Mouse (Mus musculus): ENCODE results near the gene Espn. TPM values are rescaled to one million over a fixed set of nuclear protein-coding genes. Genes with fewer than 3 reads are reported as not detected.

Espn gene
- polyA plus RNA-seq, 1 experiment from 2014 or later, result not detected

GRCm38 (mm10) chr4:152070494-152071396, 81.4 kb downstream of the Espn start:
- no peak overlapping the region for H3K4me2 ChIP-seq (ENCODE audit: low read length)
- H3K4me3 ChIP-seq (replicated peaks; ENCODE audit: low read depth, low read length), result no peak overlapping the region
- no peaks in the 10 kb centered on the region for H3K9me3 ChIP-seq (ENCODE audit: control insufficient read depth, low read length)
- H3K36me3 ChIP-seq (ENCODE audit: control insufficient read depth, insufficient read depth, low read length), result no peaks in the 10 kb centered on the region
- no peaks in the 10 kb centered on the region for H3K27me3 ChIP-seq (ENCODE audit: control insufficient read depth, insufficient read depth, low read length)
- DNase-seq, result no peak
- 78% methylated on average over 11 of the region's 11 CpGs for WGBS
- no peak for ATAC-seq (ENCODE audit: low FRiP score, low TSS enrichment)
- H3K9ac ChIP-seq (replicated peaks; ENCODE audit: low read length), result no peak overlapping the region
- no peak overlapping the region for H3K27ac ChIP-seq (replicated peaks; ENCODE audit: low read depth, low read length)
- peaks cover 6% of the 10 kb centered on the region for H3K4me1 ChIP-seq (ENCODE audit: control insufficient read depth, insufficient read depth, low read length)

Other genes with a start within 250 kb of the Espn start
- gene Dnajc11, start 218.7 kb downstream of the Espn start, polyA plus RNA-seq (2014; fragmentation: Nextera tagmentation; extraction: Ambion mirVana), result 69.2 and 75.2 TPM in 2 replicates
- 23.1 and 31.2 TPM in 2 replicates for gene Thap3, start 163.4 kb downstream of the Espn start, polyA plus RNA-seq (2014; fragmentation: Nextera tagmentation; extraction: Ambion mirVana)
- gene Phf13, start 156.1 kb downstream of the Espn start, polyA plus RNA-seq (2014; fragmentation: Nextera tagmentation; extraction: Ambion mirVana), result 16.9 and 19.0 TPM in 2 replicates
- gene Klhl21, start 143.6 kb downstream of the Espn start, polyA plus RNA-seq (2014; fragmentation: Nextera tagmentation; extraction: Ambion mirVana), result 1.5 and 1.6 TPM in 2 replicates
- 19.7 and 21.8 TPM in 2 replicates for gene Zbtb48, start 124.7 kb downstream of the Espn start, polyA plus RNA-seq (2014; fragmentation: Nextera tagmentation; extraction: Ambion mirVana)
- 1.2 and 1.3 TPM in 2 replicates for gene Tas1r1, start 113.8 kb downstream of the Espn start, polyA plus RNA-seq (2014; fragmentation: Nextera tagmentation; extraction: Ambion mirVana)
- 21.1 and 25.8 TPM in 2 replicates for gene Nol9, start 113.0 kb downstream of the Espn start, polyA plus RNA-seq (2014; fragmentation: Nextera tagmentation; extraction: Ambion mirVana)
- 7.0 and 8.0 TPM in 2 replicates for gene Plekhg5, start 79.9 kb downstream of the Espn start, polyA plus RNA-seq (2014; fragmentation: Nextera tagmentation; extraction: Ambion mirVana)
- 0.54 and 1.2 TPM in 2 replicates for gene Tnfrsf25, start 36.4 kb downstream of the Espn start, polyA plus RNA-seq (2014; fragmentation: Nextera tagmentation; extraction: Ambion mirVana)
- not detected in 2 replicates for gene Hes2, start 6.5 kb upstream of the Espn start, polyA plus RNA-seq (2014; fragmentation: Nextera tagmentation; extraction: Ambion mirVana)
- gene Acot7, start 25.8 kb upstream of the Espn start, polyA plus RNA-seq (2014; fragmentation: Nextera tagmentation; extraction: Ambion mirVana), result 276 and 368 TPM in 2 replicates
- 14.0 and 15.2 TPM in 2 replicates for gene Gpr153, start 121.9 kb upstream of the Espn start, polyA plus RNA-seq (2014; fragmentation: Nextera tagmentation; extraction: Ambion mirVana)
- 0.39 and 1.2 TPM in 2 replicates for gene Hes3, start 139.3 kb upstream of the Espn start, polyA plus RNA-seq (2014; fragmentation: Nextera tagmentation; extraction: Ambion mirVana)
- 14.9 and 23.7 TPM in 2 replicates for gene Icmt, start 144.9 kb upstream of the Espn start, polyA plus RNA-seq (2014; fragmentation: Nextera tagmentation; extraction: Ambion mirVana)
- 4.2 and 6.9 TPM in 2 replicates for gene Rnf207, start 166.6 kb upstream of the Espn start, polyA plus RNA-seq (2014; fragmentation: Nextera tagmentation; extraction: Ambion mirVana)
- 165 and 174 TPM in 2 replicates for gene Rpl22, start 173.4 kb upstream of the Espn start, polyA plus RNA-seq (2014; fragmentation: Nextera tagmentation; extraction: Ambion mirVana)
- 38.4 and 53.5 TPM in 2 replicates for gene Chd5, start 186.3 kb upstream of the Espn start, polyA plus RNA-seq (2014; fragmentation: Nextera tagmentation; extraction: Ambion mirVana)